Mouse (Mus musculus) erythroid progenitor cell, adult 5-6 weeks (primary cell): ENCODE data around the gene Vcam1. TPM values are rescaled to one million over a fixed set of nuclear protein-coding genes. Genes with fewer than 3 reads are reported as not detected.

ENCODE experiments used
- ATAC-seq: replicated peaks from 2 replicates; pipeline ENCODE4 v1.8.0; 2016; ENCODE audit warnings: moderate number of reproducible peaks, mild to moderate bottlenecking, moderate TSS enrichment, inconsistent platforms; ENCODE audit not compliant: poor library complexity, low FRiP score, severe bottlenecking
- total RNA-seq, 2 experiments: library from RNA; stranded (forward) in 1 of 2; stranded (reverse) in 1 of 2; fragments of 150-400 nt in 1 of 2; fragments of 186-747, 209-891 nt in 1 of 2; gene quantifications; 2 replicates each; pipeline versions ENCODE4 v1.2.3 to v1.2.4; 2015 to 2017; ENCODE audit warnings: low replicate concordance in 2 of 2

The Vcam1 gene
- total RNA-seq, 2 experiments from 2014 or later, result 75.3 to 122 TPM

DNA sequence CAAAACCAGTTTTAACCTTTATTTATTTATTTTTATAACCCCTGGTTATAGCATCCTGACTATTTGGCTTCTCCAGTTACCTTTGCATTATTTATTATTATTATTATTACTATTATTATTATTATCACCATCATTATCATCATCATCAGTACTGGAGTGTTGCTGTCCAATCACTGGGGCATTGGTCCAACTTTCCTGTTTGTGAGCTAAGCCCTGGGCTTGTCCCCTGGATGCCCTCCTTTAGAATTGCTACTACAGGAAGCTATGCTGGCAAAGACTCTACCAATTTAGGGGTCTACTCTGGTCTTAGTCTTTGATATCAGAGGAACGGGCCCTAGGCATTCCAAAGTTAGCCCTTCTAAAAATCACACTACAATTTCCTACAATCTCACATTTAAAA lies 34.6 kb downstream of the Vcam1 start:
- ATAC-seq, result no peak

DNA sequence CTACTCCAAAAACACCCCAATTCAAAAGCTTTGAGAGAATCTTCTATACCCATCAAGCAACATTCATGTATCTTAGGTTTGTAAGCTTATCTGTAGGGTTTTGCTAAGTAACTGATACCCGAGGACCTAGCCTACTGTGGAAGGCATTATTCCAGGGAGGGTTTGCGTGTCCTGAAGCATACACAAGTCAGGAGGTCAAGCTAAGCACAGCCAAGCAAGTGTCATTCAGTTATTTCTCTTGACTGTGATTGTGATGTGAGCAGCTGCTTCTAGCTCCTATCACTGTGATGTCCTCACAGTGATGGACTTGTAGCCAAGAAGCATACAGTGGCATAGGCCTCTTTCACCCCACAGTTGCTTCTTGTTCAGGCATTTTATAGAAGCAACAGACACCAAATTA lies 35.2 kb downstream of the Vcam1 start:
- no peak for ATAC-seq

DNA sequence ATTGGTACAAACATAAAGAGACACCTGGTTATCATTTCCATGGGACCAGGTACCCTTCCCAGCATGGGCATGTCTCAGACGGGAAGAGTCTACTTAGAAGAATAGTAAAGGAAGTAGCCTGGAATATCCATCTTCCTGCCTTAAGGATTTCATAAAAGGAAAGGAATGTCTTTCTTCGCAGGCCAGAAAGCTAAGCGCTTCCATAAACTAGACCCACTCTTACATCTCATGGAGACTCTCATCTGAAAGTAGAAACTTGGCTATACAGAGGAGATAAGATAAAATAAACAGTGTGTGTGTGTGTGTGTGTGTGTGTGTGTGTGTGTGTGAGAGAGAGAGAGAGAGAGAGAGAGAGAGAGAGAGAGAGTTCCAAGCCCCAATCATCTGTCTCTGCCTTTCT lies 36.9 kb downstream of the Vcam1 start:
- no peak for ATAC-seq

DNA sequence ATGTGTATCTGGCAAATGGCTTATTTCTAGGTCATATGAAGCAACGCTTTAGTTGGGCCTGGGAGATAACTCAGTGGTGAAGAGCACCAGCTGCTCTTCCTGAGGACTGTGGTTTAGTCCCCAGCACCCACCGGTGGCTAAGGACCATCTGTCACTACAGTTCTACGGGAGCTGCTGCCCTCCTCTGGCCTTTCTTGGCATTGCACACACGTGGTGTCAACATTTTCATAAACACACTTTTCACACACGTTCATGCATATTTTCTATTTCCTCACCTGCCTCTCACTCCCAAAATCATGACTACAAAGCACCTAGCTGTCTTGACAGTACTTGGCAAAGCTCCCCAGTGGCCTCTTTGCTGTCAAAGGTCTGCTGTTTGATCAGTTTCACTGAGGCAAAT lies 37.8 kb downstream of the Vcam1 start:
- ATAC-seq, result no peak

DNA sequence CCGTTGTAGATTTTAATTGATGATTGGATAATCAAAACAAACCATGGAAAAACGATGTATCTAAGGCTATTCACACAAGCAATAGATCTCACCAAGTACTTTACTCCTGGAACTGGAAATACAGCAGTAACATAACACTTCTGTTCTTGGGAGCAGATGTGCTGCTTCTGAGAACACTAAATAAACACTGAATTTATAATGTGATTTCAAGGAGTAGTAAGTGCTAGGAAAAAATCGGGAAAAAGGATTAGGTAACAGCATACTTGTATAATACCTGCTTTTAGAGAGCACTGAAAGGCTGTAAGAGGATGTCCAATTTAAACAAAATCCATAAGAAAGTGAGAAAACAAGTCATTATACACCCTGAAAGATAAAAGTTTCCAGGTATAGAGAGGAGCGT lies 43.5 kb downstream of the Vcam1 start:
- ATAC-seq, result no peak

DNA sequence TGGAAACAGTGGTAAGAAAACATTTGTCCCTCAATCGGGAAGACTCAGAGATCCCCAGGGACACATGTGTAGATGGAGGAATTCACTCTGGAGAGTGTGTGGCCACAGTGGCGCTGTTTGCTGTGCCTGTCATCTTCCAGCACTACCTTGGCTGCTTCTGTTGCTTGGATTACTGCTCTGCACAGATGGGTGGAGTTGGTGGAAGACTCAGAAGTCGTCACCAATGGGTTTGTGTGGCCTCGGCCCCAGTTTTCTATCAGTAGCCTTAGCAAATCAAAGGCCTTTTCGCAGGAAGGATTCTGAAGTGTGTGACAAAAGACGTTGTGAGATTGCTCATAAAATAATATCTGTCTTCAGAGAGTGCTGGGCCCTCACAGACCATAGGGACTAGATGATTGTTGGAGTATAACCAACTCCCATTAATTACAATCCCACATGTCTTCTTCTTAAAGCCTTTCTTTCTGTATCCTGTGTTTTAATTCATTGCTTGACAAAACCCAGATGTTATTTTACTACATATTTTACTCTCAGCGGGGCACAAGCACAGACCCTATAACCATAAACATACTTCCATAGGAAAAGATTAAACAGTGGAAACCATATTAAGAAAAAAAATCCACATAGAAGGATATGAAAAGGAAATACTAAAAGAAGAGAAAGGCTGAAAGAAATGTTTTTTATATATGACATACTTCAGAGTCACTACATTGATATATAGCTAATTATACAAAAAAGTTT lies 48.4 kb downstream of the Vcam1 start:
- ATAC-seq, result no peak

DNA sequence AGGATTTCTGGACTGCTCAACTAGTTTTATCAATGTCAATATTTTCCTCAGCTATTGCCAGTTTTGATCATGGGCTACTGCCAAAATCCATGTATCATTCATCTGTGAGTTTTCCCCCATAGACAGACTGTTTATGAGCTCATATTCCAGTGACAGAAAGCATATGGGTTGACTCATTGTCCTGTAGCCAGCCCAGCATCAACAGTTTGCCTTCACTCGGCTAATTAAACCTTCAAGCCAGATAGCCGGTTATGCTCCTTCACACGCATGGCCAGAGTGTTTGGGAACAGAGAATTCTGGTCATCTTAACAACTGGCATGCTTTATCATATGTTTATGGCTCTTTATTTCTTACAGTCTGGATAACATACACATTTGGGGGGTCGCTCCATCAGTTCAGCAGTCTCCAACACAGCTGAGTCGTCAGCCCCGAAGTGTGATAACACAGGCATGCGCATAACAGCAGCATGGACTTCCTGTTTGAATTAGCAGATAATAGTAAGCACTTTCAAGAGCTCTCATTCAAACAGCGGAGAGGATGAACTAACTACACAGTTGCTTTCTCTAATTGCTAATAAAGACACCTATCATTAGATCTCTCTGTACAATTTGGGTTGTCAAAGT lies 49.2 kb downstream of the Vcam1 start:
- no peak for ATAC-seq

DNA sequence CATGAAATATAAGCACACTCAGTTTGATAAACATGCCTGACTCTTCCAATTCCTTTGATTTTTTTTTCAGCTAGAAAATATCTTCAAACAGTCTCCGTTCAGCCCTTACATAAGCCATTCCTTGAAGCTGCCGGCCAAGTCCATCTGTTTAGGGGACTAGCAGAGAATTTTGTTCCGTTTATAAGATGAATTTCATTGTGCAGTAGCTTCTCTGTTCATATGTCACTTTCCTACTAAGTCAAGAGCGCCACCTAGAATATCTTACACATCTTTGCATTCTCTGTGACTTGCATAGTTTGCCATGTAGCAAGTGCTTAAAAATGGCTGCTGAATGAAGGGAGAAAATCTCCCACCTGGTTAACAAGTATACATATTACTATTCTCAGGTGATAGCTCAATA lies 51.0 kb downstream of the Vcam1 start:
- no peak for ATAC-seq

DNA sequence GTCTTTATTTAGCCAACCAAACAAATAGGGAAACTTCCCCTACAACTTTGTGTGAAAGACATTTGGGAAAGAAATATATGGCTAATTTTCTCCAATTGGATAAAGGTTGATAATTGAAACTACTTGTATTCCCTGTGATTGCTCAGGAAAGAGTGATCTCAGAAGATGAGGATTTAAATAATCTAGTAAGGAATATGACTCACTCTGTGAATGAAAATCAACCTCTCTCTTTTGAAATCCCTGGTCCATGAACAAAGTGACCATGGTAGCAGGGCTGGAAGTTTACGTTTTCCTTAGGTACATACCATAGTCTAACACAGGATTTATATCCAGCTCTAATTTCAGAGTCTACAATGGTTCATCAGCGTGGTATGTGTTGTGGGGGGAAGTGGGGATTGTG lies 52.7 kb downstream of the Vcam1 start:
- ATAC-seq, result no peak

DNA sequence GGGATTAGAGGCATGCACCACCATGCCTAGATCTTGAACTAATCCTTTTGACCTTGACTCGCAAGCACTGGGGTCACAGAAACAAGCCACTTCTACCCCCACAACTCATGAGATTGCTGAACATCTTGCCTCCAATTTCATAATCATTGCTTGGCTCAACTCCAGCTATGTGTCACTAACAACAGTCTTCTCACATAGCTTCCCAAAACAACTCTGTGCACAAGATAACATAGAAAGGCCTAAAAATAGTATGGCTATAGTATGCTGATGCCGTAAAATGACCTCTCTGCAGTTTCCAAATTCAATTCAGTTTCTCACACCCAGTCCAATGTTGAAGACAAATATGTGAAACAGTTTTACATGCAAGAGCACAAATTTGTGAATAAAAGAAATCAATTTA lies 56.9 kb downstream of the Vcam1 start:
- no peak for ATAC-seq

DNA sequence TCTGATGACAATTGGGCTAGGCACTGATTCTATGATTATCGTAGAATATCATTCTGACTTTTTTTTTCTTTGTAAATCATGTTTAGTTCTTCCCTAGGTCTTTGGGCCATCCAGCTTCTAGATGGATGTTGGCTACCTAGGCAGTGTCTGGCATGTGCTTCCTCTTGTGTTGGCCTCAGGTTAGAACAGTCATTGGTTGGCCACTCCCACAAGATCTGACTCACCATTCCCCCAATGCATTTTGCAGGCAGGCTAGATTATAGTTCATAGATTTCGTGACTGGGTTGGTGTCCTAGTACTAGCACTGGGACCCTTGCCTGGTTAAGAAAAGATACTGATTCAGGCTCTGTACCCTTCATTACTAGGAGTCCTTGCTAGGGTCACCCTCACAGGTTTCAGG lies 67.3 kb downstream of the Vcam1 start:
- no peak for ATAC-seq

DNA sequence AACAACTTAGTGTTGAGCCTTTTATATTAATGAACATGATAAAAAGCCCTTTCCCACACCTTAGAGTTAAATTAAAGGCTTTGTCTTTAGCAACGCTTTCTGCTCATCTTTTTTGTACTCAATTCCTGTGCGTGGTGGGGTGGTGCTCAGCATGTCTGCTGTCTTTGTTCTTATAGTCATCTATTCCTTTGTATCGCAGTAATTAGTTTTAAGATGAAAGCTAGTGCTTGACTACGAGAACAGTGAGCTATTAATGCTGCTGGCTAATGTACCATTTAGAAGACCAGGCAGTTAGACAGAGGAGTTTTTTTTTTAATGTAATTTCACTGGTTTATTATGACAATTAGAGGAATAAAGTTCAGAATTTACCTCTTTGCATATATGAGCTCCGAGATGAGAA lies 69.2 kb downstream of the Vcam1 start:
- ATAC-seq, result no peak

Other genes with a start within 250 kb of the Vcam1 start
- 1.3 and 7.9 TPM in 2 replicates for gene Dph5, start 241.9 kb downstream of the Vcam1 start, total RNA-seq (2015; ENCODE audit: low replicate concordance)
- 5.3 and 18.0 TPM in 2 replicates for gene Dph5, start 241.9 kb downstream of the Vcam1 start, total RNA-seq (2017; ENCODE audit: low replicate concordance)
- 2.9 and 17.3 TPM in 2 replicates for gene Slc30a7, start 122.3 kb downstream of the Vcam1 start, total RNA-seq (2015; ENCODE audit: low replicate concordance)
- gene Slc30a7, start 122.3 kb downstream of the Vcam1 start, total RNA-seq (2017; ENCODE audit: low replicate concordance), result 1.8 and 2.4 TPM in 2 replicates
- 4.2 and 46.9 TPM in 2 replicates for gene Extl2, start 122.2 kb downstream of the Vcam1 start, total RNA-seq (2015; ENCODE audit: low replicate concordance)
- 0.61 and 3.3 TPM in 2 replicates for gene Extl2, start 122.2 kb downstream of the Vcam1 start, total RNA-seq (2017; ENCODE audit: low replicate concordance)
- gene Gpr88, start 123.8 kb upstream of the Vcam1 start, total RNA-seq (2015; ENCODE audit: low replicate concordance), result 0.36 TPM in 1 of 2 replicates, not detected in the other
- 0.68 TPM in 1 of 2 replicates, not detected in the other for gene Gpr88, start 123.8 kb upstream of the Vcam1 start, total RNA-seq (2017; ENCODE audit: low replicate concordance)